Mouse (Mus musculus) megakaryocyte, embryonic 14.5 days (primary cell): Measurements from ENCODE around the gene Mmrn2.

Source experiments
- FLI1 ChIP-seq: IDR thresholded peaks from 2 replicates; pipeline ENCODE4 v1.6.1; 2012; ENCODE audit warnings: low read length, inconsistent platforms, mixed read lengths
- GATA1 ChIP-seq: IDR thresholded peaks from 3 replicates; pipeline ENCODE4 v1.6.1; 2012; ENCODE audit warnings: mixed read lengths, low read length, inconsistent platforms, borderline replicate concordance

DNA sequence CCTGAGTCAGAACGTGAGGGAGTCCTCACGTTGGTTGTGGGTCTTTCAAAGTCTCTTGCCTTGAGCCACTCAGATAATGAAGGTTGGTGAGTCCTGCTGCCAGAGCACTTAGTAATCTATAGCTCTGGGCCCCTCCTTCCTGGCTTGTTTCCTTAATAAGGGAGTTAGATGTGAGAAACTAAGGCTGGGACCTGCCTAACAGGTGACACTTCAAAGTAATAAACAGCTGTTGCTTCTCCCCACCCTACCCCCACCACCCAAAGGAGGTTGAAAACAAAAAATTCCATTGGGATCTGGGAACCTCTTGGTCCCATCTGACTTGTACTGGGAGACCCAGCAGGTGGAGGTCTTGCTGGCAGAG lies 10.1 kb upstream of the Mmrn2 start:
- no peak for TF ChIP-seq GATA1
- no peak for TF ChIP-seq FLI1
